In the genomic region with DNA sequence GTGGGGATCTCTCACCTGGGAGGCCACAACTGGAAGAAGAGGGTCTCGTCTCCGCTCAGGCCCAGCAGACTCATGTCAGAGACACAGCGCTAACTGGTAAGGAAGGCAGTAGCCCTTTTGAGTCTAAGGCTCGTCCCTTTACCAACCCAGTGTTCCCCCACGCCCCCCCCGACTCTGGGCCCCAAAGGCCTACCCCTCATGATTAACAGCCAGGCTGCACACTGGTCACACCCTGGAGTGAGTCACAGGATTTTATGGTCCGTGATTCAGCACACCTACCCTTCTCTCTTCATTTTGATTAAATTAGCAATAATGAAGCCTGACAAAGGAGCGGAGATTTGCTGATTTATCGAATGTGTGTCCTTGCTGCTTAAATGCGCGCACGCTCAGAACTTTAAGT, we compare ENCODE assay signal across 21 mouse cellular contexts.
DNase-seq lines count a peak whose midpoint lies in the region; ATAC-seq lines count a peak whose summit lies in the region.
"Had no signal": no experiment of that assay in that cellular context is flagged by ENCODE, and none has a peak within 500 bp of the region (broad histone marks: within the 10 kb centered on the region; RNA-seq: fewer than 3 reads in every experiment).

No protein-coding gene starts in this region.

- H3K4me2 ChIP-seq in hindbrain, embryonic 15.5 days: no peak overlapping the region
- H3K4me2 ChIP-seq in hindbrain, embryonic 11.5 days (replicated peaks; ENCODE audit: low read depth, low read length): no peak overlapping the region
- H3K4me2 ChIP-seq in neural tube, embryonic 12.5 days (replicated peaks): no peak overlapping the region
- H3K4me2 ChIP-seq in midbrain, embryonic 16.5 days (ENCODE audit: low read length): no peak overlapping the region
- H3K4me2 ChIP-seq: forebrain, embryonic 13.5 days; heart, embryonic 13.5 days; kidney, embryonic 15.5 days; lung, embryonic 15.5 days had no signal

- 69% methylated on average over 12 of the region's 12 CpGs for WGBS in hindbrain, embryonic 15.5 days
- 88% methylated on average over 12 of the region's 12 CpGs for WGBS in hindbrain, embryonic 11.5 days
- 53% methylated on average over 12 of the region's 12 CpGs for WGBS in neural tube, embryonic 12.5 days
- 69% methylated on average over 12 of the region's 12 CpGs for WGBS in midbrain, embryonic 16.5 days

- peak overlapping the region; percentile 32 for H3K27ac ChIP-seq in hindbrain, embryonic 15.5 days (replicated peaks)
- H3K27ac ChIP-seq in hindbrain, embryonic 11.5 days (ENCODE audit: low read depth, low read length): no peak overlapping the region
- H3K27ac ChIP-seq in neural tube, embryonic 12.5 days: peak overlapping the region; percentile 53; the same call in 1 of the 2 replicates
- peak overlapping the region; percentile 53; the same call in 1 of the 2 replicates for H3K27ac ChIP-seq in midbrain, embryonic 16.5 days (ENCODE audit: low read length)
- H3K27ac ChIP-seq: forebrain, embryonic 13.5 days; heart, embryonic 13.5 days; kidney, embryonic 15.5 days; liver, embryonic 14.5 days; lung, embryonic 15.5 days had no signal

- no peak for ATAC-seq in hindbrain, embryonic 15.5 days (ENCODE audit: low FRiP score, low read depth)
- no peak for ATAC-seq in hindbrain, embryonic 11.5 days (ENCODE audit: low FRiP score)
- ATAC-seq in neural tube, embryonic 12.5 days (ENCODE audit: low FRiP score, low read depth): no peak
- no peak for ATAC-seq in midbrain, embryonic 16.5 days
- ATAC-seq: forebrain, embryonic 13.5 days; Patski had no signal

- H3K9me3 ChIP-seq in hindbrain, embryonic 15.5 days: no peaks in the 10 kb centered on the region
- H3K9me3 ChIP-seq in hindbrain, embryonic 11.5 days (ENCODE audit: control insufficient read depth, low read length): no peaks in the 10 kb centered on the region
- no peaks in the 10 kb centered on the region for H3K9me3 ChIP-seq in neural tube, embryonic 12.5 days
- no peaks in the 10 kb centered on the region for H3K9me3 ChIP-seq in midbrain, embryonic 16.5 days (replicated peaks; ENCODE audit: control insufficient read depth, low read length, poor library complexity, severe bottlenecking)
- H3K9me3 ChIP-seq: heart, embryonic 13.5 days; kidney, embryonic 15.5 days; lung, embryonic 15.5 days had no signal

- no peaks in the 10 kb centered on the region for H3K27me3 ChIP-seq in hindbrain, embryonic 15.5 days
- H3K27me3 ChIP-seq in hindbrain, embryonic 11.5 days (ENCODE audit: control insufficient read depth, insufficient read depth, low read length): no peaks in the 10 kb centered on the region
- H3K27me3 ChIP-seq in neural tube, embryonic 12.5 days (replicated peaks): no peaks in the 10 kb centered on the region
- H3K27me3 ChIP-seq in midbrain, embryonic 16.5 days (ENCODE audit: control insufficient read depth, insufficient read depth, low read depth, low read length): no peaks in the 10 kb centered on the region
- H3K27me3 ChIP-seq: forebrain, embryonic 13.5 days; heart, embryonic 13.5 days; kidney, embryonic 15.5 days; lung, embryonic 15.5 days; Patski had no signal

- no peak overlapping the region for H3K4me3 ChIP-seq in hindbrain, embryonic 15.5 days
- H3K4me3 ChIP-seq in hindbrain, embryonic 11.5 days (ENCODE audit: low read depth, low read length): no peak overlapping the region
- no peak overlapping the region for H3K4me3 ChIP-seq in neural tube, embryonic 12.5 days
- no peak overlapping the region for H3K4me3 ChIP-seq in midbrain, embryonic 16.5 days (ENCODE audit: low read depth, low read length)
- H3K4me3 ChIP-seq: erythroblast, embryonic 14.5 days; forebrain, embryonic 13.5 days; heart, embryonic 13.5 days; kidney, embryonic 15.5 days; lung, embryonic 15.5 days had no signal

- DNase-seq in hindbrain, embryonic 11.5 days (ENCODE audit: low spot score): no peak
- DNase-seq in neural tube, embryonic 10.5 days (ENCODE audit: extremely low spot score, low spot score): no peak
- DNase-seq in layer of hippocampus, adult 18-20 months (ENCODE audit: low spot score in 2 of 2): no peak
- DNase-seq in layer of hippocampus, postnatal 10 days (ENCODE audit: low spot score in 2 of 2): no peak
- DNase-seq in natural killer cell, adult 2 months (ENCODE audit: low spot score in 2 of 2): no peak
- DNase-seq: adrenal gland, postnatal 10 days; cerebellum, adult 9-11 months; gastrocnemius, postnatal 10 days; heart, adult 18-20 months; lung, postnatal 4 days; spleen, adult 18-20 months had no signal

- H3K36me3 ChIP-seq in hindbrain, embryonic 15.5 days: no peaks in the 10 kb centered on the region
- H3K36me3 ChIP-seq in hindbrain, embryonic 11.5 days (ENCODE audit: control insufficient read depth, insufficient read depth, low read length): no peaks in the 10 kb centered on the region
- H3K36me3 ChIP-seq in neural tube, embryonic 12.5 days: no peaks in the 10 kb centered on the region
- no peaks in the 10 kb centered on the region for H3K36me3 ChIP-seq in midbrain, embryonic 16.5 days (ENCODE audit: control insufficient read depth, insufficient read depth, low read length)
- H3K36me3 ChIP-seq: heart, embryonic 13.5 days; kidney, embryonic 15.5 days; lung, embryonic 15.5 days had no signal

- H3K9ac ChIP-seq in hindbrain, embryonic 15.5 days: no peak overlapping the region
- no peak overlapping the region for H3K9ac ChIP-seq in hindbrain, embryonic 11.5 days (ENCODE audit: low read depth, low read length)
- no peak overlapping the region for H3K9ac ChIP-seq in neural tube, embryonic 12.5 days
- no peak overlapping the region for H3K9ac ChIP-seq in midbrain, embryonic 16.5 days (ENCODE audit: low read depth, low read length)
- H3K9ac ChIP-seq: forebrain, embryonic 13.5 days; heart, embryonic 13.5 days; kidney, embryonic 15.5 days; liver, embryonic 14.5 days; lung, embryonic 15.5 days had no signal

- peaks cover 12% of the 10 kb centered on the region for H3K4me1 ChIP-seq in hindbrain, embryonic 15.5 days (replicated peaks)
- H3K4me1 ChIP-seq in hindbrain, embryonic 11.5 days (replicated peaks; ENCODE audit: control insufficient read depth, insufficient read depth, low read length): no peaks in the 10 kb centered on the region
- H3K4me1 ChIP-seq in neural tube, embryonic 12.5 days: peaks cover 12% of the 10 kb centered on the region
- H3K4me1 ChIP-seq in midbrain, embryonic 16.5 days (ENCODE audit: control insufficient read depth, insufficient read depth, low read length): peaks cover 7% of the 10 kb centered on the region
- H3K4me1 ChIP-seq: forebrain, embryonic 13.5 days had no signal
